Mouse (Mus musculus): Measurements from ENCODE around the gene Shmt2.

DNA sequence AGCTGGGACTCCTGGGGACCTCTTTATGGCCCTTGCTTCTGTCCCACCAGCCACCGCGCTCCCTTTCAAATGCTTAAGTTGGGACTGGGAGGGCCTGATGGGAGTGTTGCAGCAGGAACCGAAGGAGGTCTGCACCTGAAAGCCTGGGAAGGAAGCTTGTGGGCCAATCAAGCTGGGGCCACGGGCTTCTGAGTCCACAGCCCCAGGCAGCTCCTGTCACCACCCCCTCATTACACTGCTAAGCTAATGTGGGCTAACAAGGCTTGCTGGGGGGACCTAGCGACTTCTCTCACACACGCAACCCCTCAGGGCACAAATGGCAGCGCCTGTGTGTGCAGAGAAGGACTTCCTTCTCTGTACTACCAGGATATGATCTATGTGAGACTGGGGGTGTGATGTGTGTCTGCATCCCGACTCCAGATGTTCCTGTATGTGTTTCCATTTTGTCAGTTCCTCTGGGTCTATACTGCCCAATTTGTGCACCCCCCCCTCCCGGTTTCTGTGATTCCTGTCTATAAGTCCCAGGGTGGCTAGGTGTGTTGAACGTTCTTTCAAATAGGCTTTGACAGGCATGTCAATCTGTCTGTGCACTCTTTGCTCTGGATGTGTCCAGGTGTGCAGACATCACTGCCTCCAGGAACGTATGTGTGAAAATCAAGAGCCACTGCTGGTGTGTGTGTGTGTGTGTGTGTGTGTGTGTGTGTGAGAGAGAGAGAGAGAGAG, 11.2 kb downstream of the Shmt2 start:
- TF ChIP-seq POLR2A (IDR thresholded peaks at IDR 0.05; ENCODE audit: low read depth, low read length) (no peak), CTCF (IDR thresholded peaks at IDR 0.05; ENCODE audit: borderline replicate concordance, insufficient read depth, low read length) (no peak)

Data from embryonic fibroblast, embryonic 13.5 days (primary cell).